Mouse (Mus musculus): ENCODE measurements at regions not wholly inside any gene's neighbourhood (a gene's known extent, or its start where the extent isn't known, plus 50 kb on each side); places are given as distances from the start of the nearest gene placed in this dataset.

DNA sequence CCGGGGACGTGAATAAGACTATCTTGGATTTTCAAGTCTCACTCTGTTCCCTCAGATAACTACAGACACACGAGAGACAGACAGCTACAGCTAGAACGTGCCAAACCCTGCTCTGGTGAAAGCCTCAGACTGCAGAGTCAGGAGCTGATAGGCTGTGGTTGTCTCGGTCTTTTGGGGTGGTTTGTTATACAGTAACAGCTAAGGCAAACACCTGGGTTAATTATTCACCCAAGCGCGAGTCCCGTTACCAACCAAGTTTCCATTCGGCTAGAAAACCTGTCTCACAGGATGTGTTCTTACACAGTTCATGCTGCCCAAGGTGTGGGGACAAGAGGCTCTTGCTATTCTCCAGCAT is 137.7 kb upstream of the Mocs2 start:
- Histone ChIP-seq H3K4me3 (ENCODE audit: control insufficient read depth in 1 of 2, insufficient read depth in 1 of 2, low read depth in 1 of 2, low read length in 2 of 2) (no peak overlapping the region), H3K9ac (ENCODE audit: low read length) (no peak overlapping the region), H3K4me2 (ENCODE audit: low read length) (no peak overlapping the region), H3K27me3 (ENCODE audit: control insufficient read depth, insufficient read depth, low read length) (no peaks in the 10 kb centered on the region), H3K27ac (replicated peaks in 1 of 2; ENCODE audit: control insufficient read depth in 1 of 2, insufficient read depth in 1 of 2, low read depth in 2 of 2, low read length in 2 of 2) (no peak overlapping the region), H3K36me3 (ENCODE audit: control insufficient read depth, insufficient read depth, low read length) (no peaks in the 10 kb centered on the region), H3K4me1 (ENCODE audit: control insufficient read depth in 2 of 2, insufficient read depth in 2 of 2, low read length in 2 of 2) (peaks cover 0 to 2% of the 10 kb centered on the region in 2 experiments; a peak in 1 of 4 replicates), H3K9me3 (ENCODE audit: control insufficient read depth, low read length) (no peaks in the 10 kb centered on the region)
- 49% methylated on average over 9 of the region's 9 CpGs for WGBS
- no peak for ATAC-seq (ENCODE audit: insufficient number of reproducible peaks, insufficient read depth, low FRiP score, low read depth)

DNA sequence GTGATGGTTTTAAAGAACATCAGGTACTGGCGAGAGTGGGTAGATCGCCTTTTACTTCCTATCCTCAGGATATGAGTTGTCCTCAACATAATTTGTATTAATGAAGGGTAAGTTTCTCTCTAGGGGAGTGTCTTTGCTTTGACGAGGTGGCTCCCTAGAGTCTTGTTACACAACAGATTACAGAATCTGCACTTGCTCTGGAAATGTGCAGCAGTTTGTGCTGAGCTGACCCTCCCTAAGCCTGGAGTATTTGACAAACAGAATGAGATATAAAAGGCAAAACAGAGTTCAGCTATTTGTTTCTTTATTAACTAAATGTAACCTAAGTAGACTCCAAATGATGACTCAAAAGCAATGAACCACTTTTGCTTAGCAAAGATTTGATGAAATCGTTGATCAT is 136.8 kb upstream of the Mocs2 start:
- no peaks in the 10 kb centered on the region for H3K27me3 ChIP-seq (ENCODE audit: control insufficient read depth, insufficient read depth, low read length)
- WGBS, result 64% methylated on average over 4 of the region's 4 CpGs
- no peak overlapping the region for H3K27ac ChIP-seq (replicated peaks in 1 of 2; ENCODE audit: control insufficient read depth in 1 of 2, insufficient read depth in 1 of 2, low read depth in 2 of 2, low read length in 2 of 2)

DNA sequence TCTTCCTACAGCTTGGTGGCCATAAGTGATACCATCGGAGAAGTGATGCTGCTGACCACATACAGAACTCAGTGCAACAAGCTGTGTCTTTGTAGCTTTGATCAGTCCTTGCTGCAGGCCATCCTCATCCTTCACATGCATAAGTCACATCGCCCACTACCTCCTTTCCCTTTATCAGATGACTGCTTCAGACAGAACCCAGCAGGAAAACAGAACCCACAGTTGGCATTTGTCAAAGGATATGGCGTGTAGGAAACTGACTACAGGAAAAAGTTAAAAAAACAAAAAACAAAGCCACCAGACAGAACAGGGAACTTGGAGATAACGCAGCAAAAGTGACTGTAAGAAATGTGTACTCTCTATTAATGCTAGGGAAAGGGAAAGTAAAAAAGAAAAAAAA is 136.1 kb upstream of the Mocs2 start:
- Histone ChIP-seq H3K4me2 (ENCODE audit: low read length) (no peak overlapping the region), H3K36me3 (ENCODE audit: control insufficient read depth, insufficient read depth, low read length) (no peaks in the 10 kb centered on the region), H3K4me3 (ENCODE audit: control insufficient read depth in 1 of 2, insufficient read depth in 1 of 2, low read depth in 1 of 2, low read length in 2 of 2) (no peak overlapping the region), H3K4me1 (ENCODE audit: control insufficient read depth in 2 of 2, insufficient read depth in 2 of 2, low read length in 2 of 2) (peaks cover 0 to 2% of the 10 kb centered on the region in 2 experiments; a peak in 1 of 4 replicates), H3K9me3 (ENCODE audit: control insufficient read depth, low read length) (no peaks in the 10 kb centered on the region), H3K27me3 (ENCODE audit: control insufficient read depth, insufficient read depth, low read length) (no peaks in the 10 kb centered on the region), H3K27ac (replicated peaks in 1 of 2; ENCODE audit: control insufficient read depth in 1 of 2, insufficient read depth in 1 of 2, low read depth in 2 of 2, low read length in 2 of 2) (no peak overlapping the region), H3K9ac (ENCODE audit: low read length) (no peak overlapping the region)
- 50% methylated on average over 4 of the region's 4 CpGs for WGBS
- ATAC-seq (ENCODE audit: insufficient number of reproducible peaks, insufficient read depth, low FRiP score, low read depth), result no peak

More for the DNA sequence above, 136.8 kb upstream of the Mocs2 start:
- H3K4me3 ChIP-seq (ENCODE audit: control insufficient read depth in 1 of 2, insufficient read depth in 1 of 2, low read depth in 1 of 2, low read length in 2 of 2), result no peak overlapping the region
- no peaks in the 10 kb centered on the region for H3K9me3 ChIP-seq (ENCODE audit: control insufficient read depth, low read length)
- peaks cover 0 to 2% of the 10 kb centered on the region in 2 experiments; a peak in 1 of 4 replicates for H3K4me1 ChIP-seq (ENCODE audit: control insufficient read depth in 2 of 2, insufficient read depth in 2 of 2, low read length in 2 of 2)
- H3K9ac ChIP-seq (ENCODE audit: low read length), result no peak overlapping the region
- no peaks in the 10 kb centered on the region for H3K36me3 ChIP-seq (ENCODE audit: control insufficient read depth, insufficient read depth, low read length)
- no peak overlapping the region for H3K4me2 ChIP-seq (ENCODE audit: low read length)
- ATAC-seq (ENCODE audit: insufficient number of reproducible peaks, insufficient read depth, low FRiP score, low read depth), result no peak

DNA sequence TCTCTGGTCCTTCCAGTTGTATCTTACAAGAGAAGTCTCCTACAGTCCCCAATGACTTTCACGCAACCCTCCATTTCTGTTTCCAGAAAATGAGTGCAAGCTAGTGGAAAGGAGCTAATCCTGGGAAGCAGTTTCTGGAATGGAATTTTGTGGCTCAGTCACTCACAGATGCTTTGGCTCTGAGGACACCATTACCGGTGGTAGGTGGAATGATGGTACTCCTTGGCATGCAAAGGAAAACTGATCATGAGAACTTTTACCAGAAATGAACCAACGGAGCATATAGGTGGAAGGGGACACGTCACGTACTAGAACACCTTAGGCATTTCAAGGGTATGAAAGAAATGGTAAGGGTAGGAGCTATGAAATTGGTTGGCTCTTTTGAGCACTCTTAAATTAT is 135.1 kb upstream of the Mocs2 start:
- H3K4me2 ChIP-seq (ENCODE audit: low read length), result no peak overlapping the region
- no peak overlapping the region for H3K27ac ChIP-seq (replicated peaks in 1 of 2; ENCODE audit: control insufficient read depth in 1 of 2, insufficient read depth in 1 of 2, low read depth in 2 of 2, low read length in 2 of 2)
- H3K36me3 ChIP-seq (ENCODE audit: control insufficient read depth, insufficient read depth, low read length), result no peaks in the 10 kb centered on the region
- no peak for ATAC-seq (ENCODE audit: insufficient number of reproducible peaks, insufficient read depth, low FRiP score, low read depth)
- no peaks in the 10 kb centered on the region for H3K27me3 ChIP-seq (ENCODE audit: control insufficient read depth, insufficient read depth, low read length)
- no peak overlapping the region for H3K9ac ChIP-seq (ENCODE audit: low read length)
- 94% methylated on average over 5 of the region's 5 CpGs for WGBS
- no peak overlapping the region for H3K4me3 ChIP-seq (ENCODE audit: control insufficient read depth in 1 of 2, insufficient read depth in 1 of 2, low read depth in 1 of 2, low read length in 2 of 2)
- H3K9me3 ChIP-seq (ENCODE audit: control insufficient read depth, low read length), result no peaks in the 10 kb centered on the region
- H3K4me1 ChIP-seq (ENCODE audit: control insufficient read depth in 2 of 2, insufficient read depth in 2 of 2, low read length in 2 of 2), result peaks cover 0 to 2% of the 10 kb centered on the region in 2 experiments; a peak in 1 of 4 replicates

DNA sequence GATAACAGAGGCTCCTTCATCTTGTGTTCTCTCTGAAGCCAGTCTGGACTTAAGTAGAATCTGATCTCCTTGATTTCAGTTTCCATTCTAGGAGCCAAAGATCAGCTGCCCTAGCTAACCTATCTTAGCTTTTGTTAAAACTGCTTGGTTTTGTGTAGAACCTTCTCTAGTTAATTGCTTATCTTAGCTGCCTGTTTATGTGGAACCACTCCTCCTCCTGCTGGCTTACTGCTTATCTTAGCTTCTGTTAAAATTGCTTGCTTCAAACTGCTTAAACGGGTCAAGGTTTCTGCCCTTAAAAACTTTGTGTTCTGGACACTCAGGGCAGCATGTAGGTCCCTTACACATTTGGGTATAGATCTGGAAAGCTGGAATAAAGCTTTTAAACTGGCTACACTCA is 133.7 kb upstream of the Mocs2 start:
- H3K27ac ChIP-seq (replicated peaks in 1 of 2; ENCODE audit: control insufficient read depth in 1 of 2, insufficient read depth in 1 of 2, low read depth in 2 of 2, low read length in 2 of 2), result no peak overlapping the region
- no peak for ATAC-seq (ENCODE audit: insufficient number of reproducible peaks, insufficient read depth, low FRiP score, low read depth)
- no peak overlapping the region for H3K4me2 ChIP-seq (ENCODE audit: low read length)
- no peak overlapping the region for H3K9ac ChIP-seq (ENCODE audit: low read length)
- no peaks in the 10 kb centered on the region for H3K36me3 ChIP-seq (ENCODE audit: control insufficient read depth, insufficient read depth, low read length)
- peaks cover 0 to 2% of the 10 kb centered on the region in 2 experiments; a peak in 1 of 4 replicates for H3K4me1 ChIP-seq (ENCODE audit: control insufficient read depth in 2 of 2, insufficient read depth in 2 of 2, low read length in 2 of 2)
- H3K4me3 ChIP-seq (ENCODE audit: control insufficient read depth in 1 of 2, insufficient read depth in 1 of 2, low read depth in 1 of 2, low read length in 2 of 2), result no peak overlapping the region
- no peaks in the 10 kb centered on the region for H3K9me3 ChIP-seq (ENCODE audit: control insufficient read depth, low read length)
- WGBS, result 26% methylated on average over 1 of the region's 1 CpGs
- no peaks in the 10 kb centered on the region for H3K27me3 ChIP-seq (ENCODE audit: control insufficient read depth, insufficient read depth, low read length)

DNA sequence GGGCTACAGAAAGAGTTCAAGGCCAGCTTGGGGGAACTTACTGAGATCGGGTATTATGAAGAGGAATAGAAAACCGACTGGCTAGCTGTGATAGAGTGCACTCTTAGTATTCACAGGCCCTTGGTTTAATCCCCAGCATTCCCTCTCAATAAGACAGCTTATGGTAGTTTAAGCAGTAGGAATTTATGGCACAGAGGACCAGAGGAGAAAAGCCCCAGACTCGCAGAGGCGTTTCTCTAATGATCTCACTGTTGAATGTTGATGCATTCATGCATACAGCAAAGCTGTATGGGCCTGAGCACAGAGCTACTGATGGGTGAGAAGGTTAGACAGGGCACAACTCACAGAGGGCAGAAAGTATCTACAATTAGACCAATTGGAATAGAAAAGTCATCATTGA is 132.7 kb upstream of the Mocs2 start:
- ATAC-seq (ENCODE audit: insufficient number of reproducible peaks, insufficient read depth, low FRiP score, low read depth), result no peak
- WGBS, result 80% methylated on average over 4 of the region's 4 CpGs
- H3K27ac ChIP-seq (replicated peaks in 1 of 2; ENCODE audit: control insufficient read depth in 1 of 2, insufficient read depth in 1 of 2, low read depth in 2 of 2, low read length in 2 of 2), result no peak overlapping the region
- H3K9me3 ChIP-seq (ENCODE audit: control insufficient read depth, low read length), result no peaks in the 10 kb centered on the region
- no peak overlapping the region for H3K4me3 ChIP-seq (ENCODE audit: control insufficient read depth in 1 of 2, insufficient read depth in 1 of 2, low read depth in 1 of 2, low read length in 2 of 2)
- no peak overlapping the region for H3K9ac ChIP-seq (ENCODE audit: low read length)
- H3K4me2 ChIP-seq (ENCODE audit: low read length), result no peak overlapping the region
- no peaks in the 10 kb centered on the region for H3K27me3 ChIP-seq (ENCODE audit: control insufficient read depth, insufficient read depth, low read length)
- H3K4me1 ChIP-seq (ENCODE audit: control insufficient read depth in 2 of 2, insufficient read depth in 2 of 2, low read length in 2 of 2), result no peaks in the 10 kb centered on the region
- H3K36me3 ChIP-seq (ENCODE audit: control insufficient read depth, insufficient read depth, low read length), result no peaks in the 10 kb centered on the region

DNA sequence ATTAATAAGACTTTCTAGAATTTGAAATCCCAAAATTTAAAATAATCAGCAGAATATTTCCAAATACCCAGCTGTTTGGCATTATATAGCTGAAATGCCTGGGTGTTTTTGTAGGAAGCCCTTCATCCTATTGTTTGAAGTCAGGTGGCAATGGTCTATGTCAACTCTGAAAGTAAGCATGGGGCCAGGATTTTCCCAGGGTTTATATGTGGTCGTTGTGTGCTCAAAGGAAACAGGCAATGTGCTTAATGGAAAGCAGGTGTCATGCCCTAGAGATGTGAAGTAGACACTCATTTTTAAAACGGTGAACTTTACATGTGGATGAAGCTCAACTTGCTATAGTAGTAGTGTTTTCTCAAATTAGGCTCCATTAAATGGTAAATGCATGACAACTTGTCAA is 105.4 kb upstream of the Mocs2 start:
- Histone ChIP-seq H3K27me3 (ENCODE audit: control insufficient read depth, insufficient read depth, low read length) (no peaks in the 10 kb centered on the region), H3K36me3 (ENCODE audit: control insufficient read depth, insufficient read depth, low read length) (no peaks in the 10 kb centered on the region), H3K4me3 (ENCODE audit: control insufficient read depth in 1 of 2, insufficient read depth in 1 of 2, low read depth in 1 of 2, low read length in 2 of 2) (no peak overlapping the region), H3K4me2 (ENCODE audit: low read length) (no peak overlapping the region), H3K9ac (ENCODE audit: low read length) (no peak overlapping the region), H3K27ac (replicated peaks in 1 of 2; ENCODE audit: control insufficient read depth in 1 of 2, insufficient read depth in 1 of 2, low read depth in 2 of 2, low read length in 2 of 2) (no peak overlapping the region), H3K9me3 (ENCODE audit: control insufficient read depth, low read length) (no peaks in the 10 kb centered on the region), H3K4me1 (ENCODE audit: control insufficient read depth in 2 of 2, insufficient read depth in 2 of 2, low read length in 2 of 2) (no peaks in the 10 kb centered on the region)
- ATAC-seq (ENCODE audit: insufficient number of reproducible peaks, insufficient read depth, low FRiP score, low read depth), result no peak
- WGBS, result 55% methylated on average over 2 of the region's 2 CpGs

DNA sequence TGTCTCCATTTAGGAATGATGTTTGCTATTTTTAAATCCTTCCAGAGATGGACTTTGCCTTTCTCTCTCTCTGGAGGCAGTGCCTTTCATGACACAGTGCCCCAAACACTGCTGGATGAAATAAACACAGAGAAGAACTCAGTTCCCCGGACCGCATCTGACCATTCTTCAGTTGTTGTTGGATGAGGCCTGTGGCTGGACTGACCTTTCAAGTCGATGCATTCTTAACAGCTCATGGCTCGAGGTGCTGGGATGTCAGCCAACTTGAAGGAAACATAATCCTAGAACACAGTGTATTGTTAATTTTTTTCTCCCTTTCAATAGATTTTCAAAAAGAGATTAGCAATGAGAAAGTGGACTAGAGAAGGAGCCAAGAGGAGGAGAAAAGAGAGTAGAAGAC is 98.3 kb upstream of the Mocs2 start:
- H3K27ac ChIP-seq (replicated peaks in 1 of 2; ENCODE audit: control insufficient read depth in 1 of 2, insufficient read depth in 1 of 2, low read depth in 2 of 2, low read length in 2 of 2), result no peak overlapping the region
- H3K9ac ChIP-seq (ENCODE audit: low read length), result no peak overlapping the region
- no peak overlapping the region for H3K4me2 ChIP-seq (ENCODE audit: low read length)
- H3K4me3 ChIP-seq (ENCODE audit: control insufficient read depth in 1 of 2, insufficient read depth in 1 of 2, low read depth in 1 of 2, low read length in 2 of 2), result no peak overlapping the region
- no peaks in the 10 kb centered on the region for H3K27me3 ChIP-seq (ENCODE audit: control insufficient read depth, insufficient read depth, low read length)
- H3K4me1 ChIP-seq (ENCODE audit: control insufficient read depth in 2 of 2, insufficient read depth in 2 of 2, low read length in 2 of 2), result no peaks in the 10 kb centered on the region
- no peaks in the 10 kb centered on the region for H3K9me3 ChIP-seq (ENCODE audit: control insufficient read depth, low read length)
- WGBS, result 75% methylated on average over 4 of the region's 4 CpGs
- H3K36me3 ChIP-seq (ENCODE audit: control insufficient read depth, insufficient read depth, low read length), result no peaks in the 10 kb centered on the region
- ATAC-seq (ENCODE audit: insufficient number of reproducible peaks, insufficient read depth, low FRiP score, low read depth), result no peak
